Mouse (Mus musculus): Measurements from ENCODE around the gene Cd9. TPM values are rescaled to one million over a fixed set of nuclear protein-coding genes. Genes with fewer than 3 reads are reported as not detected.
A peak's percentile ranks its signal among the peaks of the same experiment; 100 is the strongest.

The Cd9 gene
- polyA plus RNA-seq (2015; fragmentation: Nextera tagmentation; extraction: Ambion mirVana): 48.3 and 52.3 TPM in 2 replicates

- peaks cover 12% of the 10 kb centered on the region; the same call in 1 of the 2 replicates for H3K27me3 ChIP-seq
- H3K9me3 ChIP-seq (replicated peaks): no peaks in the 10 kb centered on the region
- peak within 1 kb of the TSS; percentile 78 for H3K27ac ChIP-seq
- H3K4me1 ChIP-seq: peaks cover 13% of the 10 kb centered on the region; the same call in 1 of the 2 replicates
- peak within 1 kb of the TSS; percentile 85 for H3K4me2 ChIP-seq
- WGBS: under 1% methylated on average over 56 of the region's 61 CpGs
- peak; percentile 86 for ATAC-seq
- peak within 1 kb of the TSS; percentile 76 for H3K9ac ChIP-seq
- peak within 1 kb of the TSS; percentile 65 for H3K4me3 ChIP-seq
- no peaks in the 10 kb centered on the region for H3K36me3 ChIP-seq (ENCODE audit: poor library complexity, severe bottlenecking)
Measured at GRCm38 (mm10) chr6:125494092-125494871, at the start of gene Cd9. Gene Cd9 (minus strand): TSS chr6:125494791.

- Histone ChIP-seq H3K9ac (no peak overlapping the region), H3K4me2 (no peak overlapping the region), H3K27ac (no peak overlapping the region), H3K4me1 (no peaks in the 10 kb centered on the region), H3K9me3 (replicated peaks) (no peaks in the 10 kb centered on the region), H3K4me3 (no peak overlapping the region), H3K27me3 (no peaks in the 10 kb centered on the region), H3K36me3 (ENCODE audit: poor library complexity, severe bottlenecking) (no peaks in the 10 kb centered on the region)
- WGBS: 88% methylated on average over 6 of the region's 6 CpGs
- no peak for ATAC-seq
Measured at GRCm38 (mm10) chr6:125541296-125541695, 46.7 kb upstream of the Cd9 start.

GRCm38 (mm10) chr6:125540826-125541225 lies 46.2 kb upstream of the Cd9 start:
- Histone ChIP-seq H3K9ac (no peak overlapping the region), H3K36me3 (ENCODE audit: poor library complexity, severe bottlenecking) (no peaks in the 10 kb centered on the region), H3K27ac (no peak overlapping the region), H3K27me3 (no peaks in the 10 kb centered on the region), H3K9me3 (replicated peaks) (no peaks in the 10 kb centered on the region), H3K4me3 (no peak overlapping the region), H3K4me2 (no peak overlapping the region), H3K4me1 (no peaks in the 10 kb centered on the region)
- WGBS: 91% methylated on average over 6 of the region's 6 CpGs
- no peak for ATAC-seq

GRCm38 (mm10) chr6:125540199-125540598 lies 45.6 kb upstream of the Cd9 start:
- Histone ChIP-seq H3K9ac (no peak overlapping the region), H3K36me3 (ENCODE audit: poor library complexity, severe bottlenecking) (no peaks in the 10 kb centered on the region), H3K27me3 (no peaks in the 10 kb centered on the region), H3K27ac (no peak overlapping the region), H3K9me3 (replicated peaks) (no peaks in the 10 kb centered on the region), H3K4me1 (no peaks in the 10 kb centered on the region), H3K4me2 (no peak overlapping the region), H3K4me3 (no peak overlapping the region)
- ATAC-seq: no peak
- 87% methylated on average over 10 of the region's 10 CpGs for WGBS

GRCm38 (mm10) chr6:125539423-125539822 lies 44.8 kb upstream of the Cd9 start:
- H3K27me3 ChIP-seq: no peaks in the 10 kb centered on the region
- no peaks in the 10 kb centered on the region for H3K4me1 ChIP-seq
- no peak for ATAC-seq
- H3K27ac ChIP-seq: no peak overlapping the region
- no peak overlapping the region for H3K9ac ChIP-seq
- H3K4me3 ChIP-seq: no peak overlapping the region
- no peak overlapping the region for H3K4me2 ChIP-seq
- H3K9me3 ChIP-seq (replicated peaks): no peaks in the 10 kb centered on the region
- WGBS: 81% methylated on average over 8 of the region's 8 CpGs
- H3K36me3 ChIP-seq (ENCODE audit: poor library complexity, severe bottlenecking): no peaks in the 10 kb centered on the region

GRCm38 (mm10) chr6:125538469-125538868 lies 43.9 kb upstream of the Cd9 start:
- Histone ChIP-seq H3K36me3 (ENCODE audit: poor library complexity, severe bottlenecking) (no peaks in the 10 kb centered on the region), H3K9me3 (replicated peaks) (no peaks in the 10 kb centered on the region), H3K9ac (no peak overlapping the region), H3K4me1 (no peaks in the 10 kb centered on the region), H3K4me3 (no peak overlapping the region), H3K27me3 (no peaks in the 10 kb centered on the region), H3K4me2 (no peak overlapping the region), H3K27ac (no peak overlapping the region)
- ATAC-seq: no peak
- WGBS: 83% methylated on average over 5 of the region's 5 CpGs

- no peak overlapping the region for H3K4me2 ChIP-seq
- no peak for ATAC-seq
- H3K9me3 ChIP-seq (replicated peaks): no peaks in the 10 kb centered on the region
- H3K27me3 ChIP-seq: no peaks in the 10 kb centered on the region
- WGBS: 80% methylated on average over 5 of the region's 5 CpGs
- H3K4me3 ChIP-seq: no peak overlapping the region
- no peak overlapping the region for H3K9ac ChIP-seq
- no peaks in the 10 kb centered on the region for H3K36me3 ChIP-seq (ENCODE audit: poor library complexity, severe bottlenecking)
- H3K4me1 ChIP-seq: no peaks in the 10 kb centered on the region
- no peak overlapping the region for H3K27ac ChIP-seq
Measured at GRCm38 (mm10) chr6:125534990-125535389, 40.4 kb upstream of the Cd9 start.

GRCm38 (mm10) chr6:125533104-125533650 lies 38.6 kb upstream of the Cd9 start:
- 91% methylated on average over 11 of the region's 11 CpGs for WGBS
- ATAC-seq: no peak

GRCm38 (mm10) chr6:125529479-125529878 lies 34.9 kb upstream of the Cd9 start:
- ATAC-seq: no peak
- H3K27ac ChIP-seq: no peak overlapping the region
- no peak overlapping the region for H3K4me3 ChIP-seq
- no peak overlapping the region for H3K9ac ChIP-seq
- no peaks in the 10 kb centered on the region for H3K36me3 ChIP-seq (ENCODE audit: poor library complexity, severe bottlenecking)
- H3K4me1 ChIP-seq: no peaks in the 10 kb centered on the region
- WGBS: 91% methylated on average over 5 of the region's 5 CpGs
- no peaks in the 10 kb centered on the region for H3K9me3 ChIP-seq (replicated peaks)
- H3K27me3 ChIP-seq: no peaks in the 10 kb centered on the region
- H3K4me2 ChIP-seq: no peak overlapping the region

More at GRCm38 (mm10) chr6:125533104-125533650, 38.6 kb upstream of the Cd9 start:
- Histone ChIP-seq H3K9me3 (replicated peaks) (no peaks in the 10 kb centered on the region), H3K27me3 (no peaks in the 10 kb centered on the region), H3K9ac (no peak overlapping the region), H3K4me3 (no peak overlapping the region), H3K36me3 (ENCODE audit: poor library complexity, severe bottlenecking) (no peaks in the 10 kb centered on the region), H3K27ac (no peak overlapping the region), H3K4me1 (no peaks in the 10 kb centered on the region), H3K4me2 (no peak overlapping the region)

- H3K27ac ChIP-seq: no peak overlapping the region
- no peaks in the 10 kb centered on the region for H3K36me3 ChIP-seq (ENCODE audit: poor library complexity, severe bottlenecking)
- ATAC-seq: no peak
- H3K9ac ChIP-seq: no peak overlapping the region
- 84% methylated on average over 9 of the region's 9 CpGs for WGBS
- H3K4me1 ChIP-seq: no peaks in the 10 kb centered on the region
- H3K27me3 ChIP-seq: no peaks in the 10 kb centered on the region
- no peak overlapping the region for H3K4me2 ChIP-seq
- H3K4me3 ChIP-seq: no peak overlapping the region
- H3K9me3 ChIP-seq (replicated peaks): no peaks in the 10 kb centered on the region
Measured at GRCm38 (mm10) chr6:125528614-125529200, 34.1 kb upstream of the Cd9 start.

GRCm38 (mm10) chr6:125526066-125526465 lies 31.5 kb upstream of the Cd9 start:
- Histone ChIP-seq H3K27ac (no peak overlapping the region), H3K36me3 (ENCODE audit: poor library complexity, severe bottlenecking) (no peaks in the 10 kb centered on the region), H3K4me2 (no peak overlapping the region), H3K9me3 (replicated peaks) (no peaks in the 10 kb centered on the region), H3K4me3 (no peak overlapping the region), H3K27me3 (no peaks in the 10 kb centered on the region), H3K4me1 (no peaks in the 10 kb centered on the region), H3K9ac (no peak overlapping the region)
- WGBS: 65% methylated on average over 3 of the region's 3 CpGs
- ATAC-seq: no peak

GRCm38 (mm10) chr6:125524027-125524426 lies 29.4 kb upstream of the Cd9 start:
- no peak for ATAC-seq
- Histone ChIP-seq H3K4me1 (no peaks in the 10 kb centered on the region), H3K4me3 (no peak overlapping the region), H3K36me3 (ENCODE audit: poor library complexity, severe bottlenecking) (no peaks in the 10 kb centered on the region), H3K9ac (no peak overlapping the region), H3K27ac (no peak overlapping the region), H3K27me3 (no peaks in the 10 kb centered on the region), H3K4me2 (no peak overlapping the region), H3K9me3 (replicated peaks) (no peaks in the 10 kb centered on the region)
- WGBS: 91% methylated on average over 6 of the region's 6 CpGs
